Mouse (Mus musculus) hindbrain, embryonic 13.5 days (tissue): ENCODE data around the gene Ptprn2. TPM values are rescaled to one million over a fixed set of nuclear protein-coding genes. Genes with fewer than 3 reads are reported as not detected.

Experiments used
- ATAC-seq: fragments of 200-750 bp; cut with Nextera tagmentation; 2 replicates; pipeline ENCODE4 v1.8.0; 2017; ENCODE audit warnings: moderate TSS enrichment; ENCODE audit not compliant: low FRiP score
- H3K27ac ChIP-seq: fragments of 300-500 bp; sonication (generic); 2 replicates; pipeline ENCODE4 v1.5.1; 2015; ENCODE audit warnings: inconsistent platforms, mild to moderate bottlenecking, moderate library complexity
- H3K27me3 ChIP-seq: fragments of 300-500 bp; sonication (generic); 2 replicates; pipeline ENCODE4 v1.6.1; 2015; ENCODE audit warnings: mild to moderate bottlenecking, inconsistent platforms
- H3K36me3 ChIP-seq: fragments of 300-500 bp; sonication (generic); 2 replicates; pipeline ENCODE4 v1.6.1; 2015; ENCODE audit warnings: mild to moderate bottlenecking, inconsistent platforms
- H3K4me1 ChIP-seq: fragments of 300-500 bp; sonication (generic); replicated peaks from 2 replicates; pipeline ENCODE4 v1.6.1; 2015; ENCODE audit warnings: inconsistent platforms
- H3K4me2 ChIP-seq: fragments of 300-500 bp; sonication (generic); 2 replicates; pipeline ENCODE4 v1.6.1; 2015; ENCODE audit warnings: inconsistent platforms, mild to moderate bottlenecking, moderate library complexity
- H3K4me3 ChIP-seq: fragments of 300-500 bp; sonication (generic); 2 replicates; pipeline ENCODE4 v1.5.1; 2015; ENCODE audit warnings: mild to moderate bottlenecking, inconsistent platforms
- H3K9ac ChIP-seq: fragments of 300-500 bp; sonication (generic); 2 replicates; pipeline ENCODE4 v1.6.1; 2015; ENCODE audit warnings: mild to moderate bottlenecking, inconsistent platforms
- H3K9me3 ChIP-seq: fragments of 300-500 bp; sonication (generic); 2 replicates; pipeline ENCODE4 v1.6.1; 2016; ENCODE audit warnings: inconsistent platforms
- WGBS: fragments of 180-500 bp; shearing (Covaris S2); methylation state at CpG from one replicate; pipeline ENCODE4 v1.1.7; 2015; 5-methylcytosine and 5-hydroxymethylcytosine counted together
- polyA plus RNA-seq: library from polyadenylated mRNA; unstranded; fragments of >200 nt; fragmentation: Nextera tagmentation; extraction: Ambion mirVana; gene quantifications from 2 replicates; pipeline ENCODE4 v1.2.1, GENCODE M21; 2015

The Ptprn2 gene
- polyA plus RNA-seq, 1 experiment from 2014 or later = 10.3 TPM

DNA sequence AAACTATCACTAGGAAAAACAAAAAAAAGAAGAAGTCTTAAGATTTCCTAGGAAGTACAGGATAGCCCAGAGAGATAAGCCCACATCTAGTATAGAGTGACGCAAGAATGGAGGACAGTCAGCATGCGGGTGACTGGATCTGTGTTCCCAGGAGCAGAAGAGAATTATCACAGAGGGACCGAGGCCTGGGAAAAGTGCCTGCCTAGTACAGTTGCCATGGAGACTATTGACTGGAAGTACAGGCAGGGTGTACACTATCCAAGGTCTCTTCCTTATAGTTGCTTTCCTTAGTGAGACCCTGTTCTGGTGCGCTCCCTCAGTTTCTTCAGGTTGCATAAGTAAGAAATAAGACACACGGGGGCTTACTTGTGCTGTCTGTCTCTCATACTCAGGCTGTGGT lies 112.2 kb downstream of the Ptprn2 start:
- no peak overlapping the region for H3K27ac ChIP-seq
- no peak overlapping the region for H3K9ac ChIP-seq
- no peak overlapping the region for H3K4me2 ChIP-seq
- H3K27me3 ChIP-seq = no peaks in the 10 kb centered on the region
- H3K4me3 ChIP-seq = no peak overlapping the region
- H3K9me3 ChIP-seq = no peaks in the 10 kb centered on the region
- peak; percentile 15; the same call in 1 of the 2 replicates for ATAC-seq
- 60% methylated on average over 5 of the region's 5 CpGs for WGBS
- H3K36me3 ChIP-seq = no peaks in the 10 kb centered on the region
- peaks cover 42% of the 10 kb centered on the region for H3K4me1 ChIP-seq

DNA sequence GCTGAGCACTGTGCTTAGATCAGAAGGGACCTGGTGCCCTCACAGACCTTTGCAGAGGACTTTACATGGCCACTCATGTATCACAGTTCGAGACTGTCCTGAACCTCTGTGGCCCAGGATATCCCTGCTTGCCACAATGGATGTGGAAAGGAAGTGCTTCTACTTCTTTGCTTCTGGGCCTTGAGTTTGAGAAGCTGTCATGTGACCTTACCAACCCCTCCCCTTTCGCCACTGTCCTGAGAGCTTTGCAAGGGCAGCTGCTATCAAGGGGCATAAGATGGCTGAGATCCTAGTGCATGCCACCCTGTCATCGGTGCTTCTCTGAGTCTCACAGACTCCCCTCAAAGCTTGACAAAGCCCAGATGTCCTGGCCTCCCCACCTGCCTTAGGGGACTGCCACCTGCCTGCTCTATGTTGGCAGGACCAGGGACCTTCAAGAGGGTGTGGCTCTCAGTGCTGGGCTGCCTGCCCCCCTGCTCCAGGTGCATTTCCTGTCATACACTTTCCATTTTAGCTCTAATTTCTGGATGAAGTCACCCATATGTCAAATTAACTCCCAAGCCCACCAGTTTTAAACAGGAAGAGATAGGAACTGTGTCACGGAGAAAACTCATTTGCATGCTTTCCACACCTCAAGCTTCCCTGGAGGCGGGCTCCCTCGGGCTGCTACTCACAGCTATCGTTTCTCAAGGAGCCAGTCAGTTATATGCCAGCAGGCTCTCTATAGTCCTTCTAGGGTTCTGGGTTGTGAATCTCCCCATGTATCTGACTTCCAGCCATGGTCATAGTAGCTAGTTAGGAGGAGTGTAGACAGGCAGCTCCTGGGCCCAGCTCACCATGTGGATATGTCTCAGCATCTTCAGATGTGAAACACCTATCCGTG lies 112.8 kb downstream of the Ptprn2 start:
- peak; percentile 20; the same call in 1 of the 2 replicates for ATAC-seq
- Histone ChIP-seq H3K36me3 (no peaks in the 10 kb centered on the region), H3K27ac (peak overlapping the region; percentile 90), H3K9ac (no peak overlapping the region), H3K27me3 (no peaks in the 10 kb centered on the region), H3K4me3 (no peak overlapping the region), H3K9me3 (no peaks in the 10 kb centered on the region), H3K4me2 (no peak overlapping the region), H3K4me1 (peaks cover 42% of the 10 kb centered on the region)
- 64% methylated on average over 8 of the region's 8 CpGs for WGBS

DNA sequence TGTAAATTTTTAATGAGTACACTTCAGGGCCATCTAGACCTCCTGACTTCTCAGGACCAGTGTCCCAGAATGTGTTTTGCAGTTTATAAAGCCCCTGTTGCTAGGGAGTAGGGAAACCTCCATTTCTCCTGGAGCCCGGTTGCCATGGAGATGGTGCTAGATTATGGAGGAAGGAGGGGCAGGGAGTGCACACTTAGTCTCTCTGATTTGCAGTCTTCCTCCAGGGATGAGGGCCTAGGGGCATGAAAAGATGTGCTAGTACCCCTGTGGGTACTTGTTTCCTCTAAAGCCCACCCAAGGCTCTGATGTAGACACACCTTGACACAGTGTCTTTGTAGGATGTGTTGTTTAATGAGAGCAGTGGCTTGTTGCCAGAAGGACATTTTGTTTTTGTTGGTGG lies 114.0 kb downstream of the Ptprn2 start:
- H3K4me3 ChIP-seq = no peak overlapping the region
- H3K4me2 ChIP-seq = no peak overlapping the region; the same call in 1 of the 2 replicates
- H3K9me3 ChIP-seq = no peaks in the 10 kb centered on the region
- no peaks in the 10 kb centered on the region for H3K27me3 ChIP-seq
- WGBS = 46% methylated on average over 1 of the region's 1 CpGs
- peaks cover 40% of the 10 kb centered on the region for H3K4me1 ChIP-seq
- no peak overlapping the region for H3K9ac ChIP-seq
- H3K27ac ChIP-seq = peak overlapping the region; percentile 90
- no peaks in the 10 kb centered on the region for H3K36me3 ChIP-seq
- ATAC-seq = peak; percentile 81

DNA sequence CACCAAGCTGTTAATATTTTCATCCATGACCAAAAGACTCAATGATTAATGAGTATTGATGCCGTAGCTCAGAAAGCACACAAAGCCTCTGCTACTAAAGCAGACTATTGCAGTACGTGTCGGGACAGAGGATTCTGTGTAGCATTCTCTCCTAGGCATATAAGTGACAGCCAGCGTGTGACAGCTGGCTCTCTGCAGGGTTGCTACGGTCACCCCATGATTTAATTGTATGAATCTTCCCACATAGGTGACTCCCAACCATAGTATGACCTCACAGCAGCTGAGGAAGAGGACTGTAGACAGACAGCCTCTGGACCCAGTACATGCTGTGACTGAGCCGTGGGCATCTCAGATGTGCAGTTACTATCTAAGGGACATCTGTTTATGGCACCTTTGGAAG lies 114.5 kb downstream of the Ptprn2 start:
- peak overlapping the region; percentile 13; the same call in 1 of the 2 replicates for H3K4me2 ChIP-seq
- no peaks in the 10 kb centered on the region for H3K27me3 ChIP-seq
- no peak overlapping the region for H3K4me3 ChIP-seq
- H3K36me3 ChIP-seq = no peaks in the 10 kb centered on the region
- H3K9ac ChIP-seq = peak overlapping the region; percentile 35; the same call in 1 of the 2 replicates
- H3K27ac ChIP-seq = peak overlapping the region; percentile 90
- WGBS = 30% methylated on average over 6 of the region's 6 CpGs
- peaks cover 39% of the 10 kb centered on the region for H3K4me1 ChIP-seq
- peak; percentile 78 for ATAC-seq
- H3K9me3 ChIP-seq = no peaks in the 10 kb centered on the region

DNA sequence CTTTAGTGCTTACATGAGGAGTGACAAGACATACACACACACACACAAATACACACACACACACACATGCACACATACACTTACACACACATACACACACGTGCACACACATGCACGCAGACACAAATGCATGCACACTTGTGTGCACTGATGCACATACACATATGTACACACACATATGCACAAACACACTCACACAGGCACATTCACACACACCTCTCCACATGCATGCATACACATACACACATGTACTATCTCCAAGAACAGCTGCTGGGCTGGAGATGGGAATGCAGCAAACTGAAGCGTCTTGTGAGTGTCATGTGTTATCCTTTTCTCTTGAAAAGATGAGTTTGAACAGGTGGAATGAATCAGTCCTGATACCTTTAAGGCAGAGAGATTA lies 115.9 kb downstream of the Ptprn2 start:
- no peak for ATAC-seq
- no peaks in the 10 kb centered on the region for H3K9me3 ChIP-seq
- H3K4me2 ChIP-seq = no peak overlapping the region
- H3K27me3 ChIP-seq = no peaks in the 10 kb centered on the region
- WGBS = 95% methylated on average over 3 of the region's 3 CpGs
- no peaks in the 10 kb centered on the region for H3K36me3 ChIP-seq
- H3K27ac ChIP-seq = no peak overlapping the region
- H3K4me3 ChIP-seq = no peak overlapping the region
- H3K9ac ChIP-seq = no peak overlapping the region
- peaks cover 39% of the 10 kb centered on the region for H3K4me1 ChIP-seq

DNA sequence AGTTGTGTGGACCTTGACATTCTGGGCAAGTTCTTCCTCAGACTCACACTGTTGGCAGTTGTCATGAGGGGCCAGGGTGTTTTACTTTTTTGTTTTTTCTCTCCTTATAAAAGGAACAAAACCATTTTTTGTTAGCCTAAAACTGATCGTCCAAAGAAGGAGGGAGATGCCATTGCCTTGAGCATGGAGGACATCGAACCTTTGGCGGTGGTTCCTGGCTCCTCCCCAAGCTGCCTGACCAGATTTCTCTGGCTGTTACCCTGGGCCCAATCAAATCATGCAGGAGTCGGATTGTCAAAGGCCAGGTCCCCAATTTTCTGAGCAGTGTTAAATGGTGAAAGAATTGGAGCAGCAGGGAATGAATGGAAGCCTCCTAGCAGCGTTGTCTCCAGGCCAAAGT lies 116.4 kb downstream of the Ptprn2 start:
- Histone ChIP-seq H3K4me1 (peaks cover 41% of the 10 kb centered on the region), H3K4me2 (no peak overlapping the region), H3K9me3 (no peaks in the 10 kb centered on the region), H3K4me3 (no peak overlapping the region), H3K27me3 (no peaks in the 10 kb centered on the region), H3K27ac (no peak overlapping the region), H3K36me3 (no peaks in the 10 kb centered on the region), H3K9ac (no peak overlapping the region)
- WGBS = 90% methylated on average over 5 of the region's 5 CpGs
- no peak for ATAC-seq

DNA sequence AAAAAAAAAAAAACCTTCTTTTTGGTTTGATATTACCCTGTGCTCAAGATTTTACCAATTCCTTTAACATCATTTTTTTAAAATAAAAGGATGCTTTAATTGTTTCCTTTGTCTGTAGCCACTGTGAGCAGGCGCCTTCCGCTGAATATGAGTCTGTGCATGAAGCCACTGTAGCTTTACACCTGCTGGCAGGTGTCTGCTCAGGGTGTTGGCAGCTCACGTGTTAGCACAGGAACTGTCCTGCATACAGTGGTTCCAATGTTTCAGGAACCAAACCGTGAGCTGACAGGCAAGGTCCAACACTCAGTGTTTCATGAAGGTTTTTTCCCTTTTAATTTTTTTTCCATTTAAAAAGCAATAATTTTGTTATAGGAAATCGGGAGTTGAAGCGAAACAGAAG lies 123.1 kb downstream of the Ptprn2 start:
- Histone ChIP-seq H3K9me3 (no peaks in the 10 kb centered on the region), H3K4me3 (no peak overlapping the region), H3K9ac (no peak overlapping the region), H3K36me3 (no peaks in the 10 kb centered on the region), H3K4me1 (0 out of 2 replicates have a peak, but pooled peaks cover 2% of the 10 kb centered on the region), H3K4me2 (no peak overlapping the region), H3K27me3 (no peaks in the 10 kb centered on the region), H3K27ac (no peak overlapping the region)
- 90% methylated on average over 6 of the region's 6 CpGs for WGBS
- no peak for ATAC-seq

DNA sequence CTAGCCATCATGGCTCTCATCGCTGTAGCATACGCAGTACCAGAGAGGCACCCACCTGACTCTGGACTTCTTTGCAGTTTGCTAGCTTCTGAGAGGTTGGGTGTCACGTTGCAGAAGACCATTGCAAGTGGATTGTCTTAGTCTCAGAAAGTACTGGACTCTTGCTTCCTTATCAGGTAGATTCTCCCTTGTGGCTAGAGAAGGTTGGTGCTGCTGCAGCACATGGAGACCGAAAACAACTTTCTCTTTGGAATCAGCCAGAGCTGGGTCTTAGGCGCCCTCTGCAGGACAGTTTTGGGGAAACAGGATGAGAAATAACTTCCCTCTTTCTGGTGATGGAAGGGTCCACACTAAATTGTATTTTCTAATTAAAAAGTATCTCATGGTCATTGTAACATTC lies 134.3 kb downstream of the Ptprn2 start:
- Histone ChIP-seq H3K9ac (no peak overlapping the region), H3K27me3 (no peaks in the 10 kb centered on the region), H3K9me3 (no peaks in the 10 kb centered on the region), H3K36me3 (no peaks in the 10 kb centered on the region), H3K27ac (no peak overlapping the region), H3K4me1 (0 out of 2 replicates have a peak, but pooled peaks cover 3% of the 10 kb centered on the region), H3K4me2 (no peak overlapping the region), H3K4me3 (no peak overlapping the region)
- peak; percentile 43; the same call in 1 of the 2 replicates for ATAC-seq
- 45% methylated on average over 5 of the region's 5 CpGs for WGBS

DNA sequence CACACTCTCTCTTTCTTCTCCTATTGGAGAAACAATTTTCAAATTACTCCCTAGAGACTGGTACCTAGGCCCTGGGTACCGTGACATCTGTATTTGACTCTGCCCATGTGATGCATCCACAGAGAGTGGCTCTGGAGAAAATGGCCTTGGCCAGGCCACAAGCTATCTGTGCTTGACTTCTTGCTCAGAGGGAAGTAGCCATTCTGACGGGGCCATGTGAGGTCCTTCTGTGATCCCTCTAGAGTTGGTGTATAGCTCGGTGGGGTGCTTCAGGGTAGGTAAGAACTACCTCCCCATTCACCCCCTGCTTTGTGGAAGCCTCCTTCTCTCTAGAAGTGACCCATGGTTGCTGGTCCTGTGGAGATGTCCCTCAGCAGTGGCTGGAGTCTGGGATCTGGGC lies 134.8 kb downstream of the Ptprn2 start:
- Histone ChIP-seq H3K36me3 (no peaks in the 10 kb centered on the region), H3K4me2 (no peak overlapping the region), H3K27ac (no peak overlapping the region), H3K27me3 (no peaks in the 10 kb centered on the region), H3K4me1 (0 out of 2 replicates have a peak, but pooled peaks cover 3% of the 10 kb centered on the region), H3K9me3 (no peaks in the 10 kb centered on the region), H3K4me3 (no peak overlapping the region), H3K9ac (no peak overlapping the region)
- peak; percentile 19; the same call in 1 of the 2 replicates for ATAC-seq
- WGBS = 71% methylated on average over 3 of the region's 3 CpGs

DNA sequence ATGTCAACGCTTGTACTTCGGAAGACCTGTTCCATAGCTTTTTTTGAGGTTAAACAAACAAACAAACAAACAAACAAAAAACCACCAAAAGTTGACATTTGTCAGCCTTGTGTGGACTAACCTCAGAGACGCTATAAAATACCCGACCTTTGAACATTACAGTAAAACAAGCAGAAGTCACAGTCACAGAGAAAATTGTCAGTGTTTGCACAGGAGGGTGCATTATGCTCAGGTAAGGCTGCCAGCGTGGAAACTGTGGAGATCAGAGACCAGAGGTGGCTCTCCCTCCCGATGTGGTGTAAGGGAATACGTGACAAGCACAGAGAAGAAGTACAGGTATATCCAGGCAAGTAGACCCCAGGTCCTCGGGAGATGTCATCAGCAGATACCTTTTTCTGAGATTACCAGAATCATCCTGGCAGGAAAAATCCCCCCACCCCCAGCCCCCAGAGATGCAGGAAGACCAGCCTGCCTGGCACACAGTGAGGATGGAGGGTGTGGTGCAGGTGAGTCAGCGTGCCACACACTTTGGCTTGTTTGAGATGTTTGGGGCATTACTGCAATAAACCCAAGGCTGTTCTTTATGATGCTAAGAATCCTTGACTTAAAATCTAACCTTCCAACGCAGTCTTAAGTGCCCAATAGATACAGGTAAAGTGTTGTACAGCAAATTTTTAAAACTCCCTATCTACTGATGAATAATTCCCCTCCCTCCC lies 136.0 kb downstream of the Ptprn2 start:
- Histone ChIP-seq H3K27me3 (no peaks in the 10 kb centered on the region), H3K9me3 (no peaks in the 10 kb centered on the region), H3K9ac (no peak overlapping the region), H3K4me3 (no peak overlapping the region), H3K4me1 (0 out of 2 replicates have a peak, but pooled peaks cover 3% of the 10 kb centered on the region), H3K27ac (no peak overlapping the region), H3K36me3 (no peaks in the 10 kb centered on the region), H3K4me2 (no peak overlapping the region)
- ATAC-seq = no peak
- 82% methylated on average over 10 of the region's 10 CpGs for WGBS

DNA sequence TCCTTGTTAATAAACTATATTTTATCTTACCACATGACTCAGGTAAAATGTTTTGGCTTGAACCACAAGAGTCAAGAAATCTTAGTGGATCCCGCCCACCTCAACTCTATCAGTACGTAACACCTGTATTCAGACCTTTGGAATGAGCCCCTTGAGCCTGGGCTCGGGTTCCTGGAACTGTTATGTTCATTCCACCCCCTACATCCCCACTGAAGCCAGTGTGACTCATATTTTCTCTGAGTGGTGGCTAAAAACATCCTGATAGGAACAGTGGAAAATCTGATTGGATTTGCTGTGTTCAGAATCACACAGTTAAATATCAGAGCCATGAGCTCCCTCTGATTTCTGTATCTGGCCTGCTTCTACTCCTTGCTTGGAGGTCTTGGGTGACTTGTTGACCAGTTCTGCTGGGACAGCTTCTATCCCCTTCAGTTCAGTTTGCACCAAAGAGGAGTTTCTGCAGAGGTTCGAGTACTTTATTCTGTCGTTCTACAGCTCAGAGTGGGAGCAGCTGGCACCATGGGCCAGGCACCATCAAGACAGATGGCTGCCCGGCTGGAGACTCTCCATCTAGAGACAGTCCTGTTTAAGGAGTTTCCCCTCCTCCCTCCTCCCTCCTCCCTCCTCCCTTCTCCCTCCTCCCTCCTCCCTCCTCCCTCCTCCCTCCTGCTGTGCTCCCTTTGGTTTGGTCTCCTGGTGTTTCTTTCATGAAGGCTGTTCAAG lies 137.3 kb downstream of the Ptprn2 start:
- Histone ChIP-seq H3K4me1 (0 out of 2 replicates have a peak, but pooled peaks cover 3% of the 10 kb centered on the region), H3K4me3 (no peak overlapping the region), H3K9ac (no peak overlapping the region), H3K36me3 (no peaks in the 10 kb centered on the region), H3K27me3 (no peaks in the 10 kb centered on the region), H3K4me2 (no peak overlapping the region), H3K9me3 (no peaks in the 10 kb centered on the region), H3K27ac (0 out of 2 replicates have a peak overlapping the region, but pooled peaks have one; percentile 13)
- no peak for ATAC-seq
- 56% methylated on average over 6 of the region's 6 CpGs for WGBS
